Mouse (Mus musculus) E14TG2a.4 (cell line): ENCODE measurements around the gene Gm10197.
"Not testable (repeated sequence)": the region's sequence is repeated elsewhere in the genome, so short reads cannot be mapped to it uniquely, and the experiment has no call there.

Experiments used
- H3K27me3 ChIP-seq: 2 replicates; pipeline ENCODE4 v1.6.1; 2014; ENCODE audit warnings: low read length, control low read depth; ENCODE audit not compliant: insufficient read depth
- H3K36me3 ChIP-seq: 2 replicates; pipeline ENCODE4 v1.6.1; 2014; ENCODE audit warnings: low read length, control low read depth; ENCODE audit not compliant: insufficient read depth
- H3K4me1 ChIP-seq: replicated peaks from 2 replicates; pipeline ENCODE4 v1.6.1; 2014; ENCODE audit warnings: low read depth, low read length, control low read depth
- H3K4me3 ChIP-seq: replicated peaks from 2 replicates; pipeline ENCODE4 v1.5.1; 2014; ENCODE audit warnings: mild to moderate bottlenecking, low read length
- H3K9me3 ChIP-seq: 2 replicates; pipeline ENCODE4 v1.6.1; 2014; ENCODE audit warnings: low read length, control low read depth
- CTCF ChIP-seq: conservative IDR thresholded peaks from 2 replicates; pipeline ENCODE4 v1.5.1; 2014; ENCODE audit warnings: low read length
- NANOG ChIP-seq: IDR thresholded peaks from 2 replicates; pipeline ENCODE4 v1.6.1; 2014; ENCODE audit warnings: borderline replicate concordance, low read length, mixed read lengths
- POU5F1 ChIP-seq: IDR thresholded peaks from 2 replicates; pipeline ENCODE4 v1.6.1; 2014; ENCODE audit warnings: low read length, borderline replicate concordance

Gene Gm10197

GRCm38 (mm10) chr19:53397451-53398233 lies 26.1 kb upstream of the Gm10197 start:
- H3K9me3 ChIP-seq = no peaks in the 10 kb centered on the region
- TF ChIP-seq POU5F1 = no peak
- no peak for TF ChIP-seq CTCF
- no peak for TF ChIP-seq NANOG
- H3K4me1 ChIP-seq = peaks cover 42% of the 10 kb centered on the region

GRCm38 (mm10) chr19:53395805-53396204 lies 24.2 kb upstream of the Gm10197 start:
- Histone ChIP-seq H3K36me3 (peaks cover 10% of the 10 kb centered on the region), H3K4me1 (peaks cover 54% of the 10 kb centered on the region)
- H3K4me3 ChIP-seq = not testable (repeated sequence)

More at GRCm38 (mm10) chr19:53397451-53398233, 26.1 kb upstream of the Gm10197 start:
- no peaks in the 10 kb centered on the region for H3K27me3 ChIP-seq
- H3K36me3 ChIP-seq = peaks cover 10% of the 10 kb centered on the region
- H3K4me3 ChIP-seq = no peak overlapping the region

GRCm38 (mm10) chr19:53394956-53395355 lies 23.4 kb upstream of the Gm10197 start:
- Histone ChIP-seq H3K36me3 (peaks cover 10% of the 10 kb centered on the region), H3K4me1 (peaks cover 54% of the 10 kb centered on the region)
- H3K9me3 ChIP-seq, H3K4me3 ChIP-seq, H3K27me3 ChIP-seq: not testable (repeated sequence)

More at GRCm38 (mm10) chr19:53395805-53396204, 24.2 kb upstream of the Gm10197 start:
- not testable (repeated sequence) for H3K27me3 ChIP-seq, H3K9me3 ChIP-seq

- Histone ChIP-seq H3K9me3 (no peaks in the 10 kb centered on the region), H3K4me1 (peaks cover 54% of the 10 kb centered on the region), H3K36me3 (peaks cover 10% of the 10 kb centered on the region), H3K27me3 (no peaks in the 10 kb centered on the region), H3K4me3 (0 out of 2 replicates have a peak overlapping the region, but pooled peaks have one; percentile 99)
- no peak for TF ChIP-seq POU5F1
- peak; percentile 61 for TF ChIP-seq CTCF
- no peak for TF ChIP-seq NANOG
Observed at GRCm38 (mm10) chr19:53394552-53394951, 23.0 kb upstream of the Gm10197 start.

GRCm38 (mm10) chr19:53393646-53394045 lies 22.1 kb upstream of the Gm10197 start:
- H3K27me3 ChIP-seq = no peaks in the 10 kb centered on the region
- no peak for TF ChIP-seq CTCF
- no peak for TF ChIP-seq NANOG
- TF ChIP-seq POU5F1 = no peak
- peaks cover 16% of the 10 kb centered on the region for H3K36me3 ChIP-seq
- H3K4me1 ChIP-seq = peaks cover 61% of the 10 kb centered on the region
- H3K4me3 ChIP-seq = peak overlapping the region; percentile 99
- no peaks in the 10 kb centered on the region for H3K9me3 ChIP-seq

- H3K4me3 ChIP-seq = peak overlapping the region; percentile 99
- no peaks in the 10 kb centered on the region for H3K9me3 ChIP-seq
- H3K27me3 ChIP-seq = no peaks in the 10 kb centered on the region
- no peak; the same call in 1 of the 2 replicates for TF ChIP-seq NANOG
- TF ChIP-seq CTCF = no peak
- TF ChIP-seq POU5F1 = no peak
- H3K36me3 ChIP-seq = peaks cover 24% of the 10 kb centered on the region
- peaks cover 66% of the 10 kb centered on the region for H3K4me1 ChIP-seq
Observed at GRCm38 (mm10) chr19:53392781-53393343, 21.3 kb upstream of the Gm10197 start.

- no peaks in the 10 kb centered on the region for H3K9me3 ChIP-seq
- H3K27me3 ChIP-seq = no peaks in the 10 kb centered on the region
- H3K4me3 ChIP-seq = peak overlapping the region; percentile 99
- peaks cover 67% of the 10 kb centered on the region for H3K4me1 ChIP-seq
- no peak for TF ChIP-seq POU5F1
- TF ChIP-seq NANOG = no peak
- no peak for TF ChIP-seq CTCF
- peaks cover 35% of the 10 kb centered on the region for H3K36me3 ChIP-seq
Observed at GRCm38 (mm10) chr19:53391787-53392186, 20.2 kb upstream of the Gm10197 start.

GRCm38 (mm10) chr19:53391386-53391785 lies 19.8 kb upstream of the Gm10197 start:
- TF ChIP-seq NANOG (no peak), CTCF (no peak), POU5F1 (no peak)
- H3K27me3 ChIP-seq = no peaks in the 10 kb centered on the region
- peaks cover 71% of the 10 kb centered on the region for H3K4me1 ChIP-seq
- peak overlapping the region; percentile 99 for H3K4me3 ChIP-seq
- peaks cover 39% of the 10 kb centered on the region for H3K36me3 ChIP-seq
- H3K9me3 ChIP-seq = no peaks in the 10 kb centered on the region
